Mouse (Mus musculus): ENCODE measurements at regions not wholly inside any gene's neighbourhood (a gene's known extent, or its start where the extent isn't known, plus 50 kb on each side); places are given as distances from the start of the nearest gene placed in this dataset.

DNA sequence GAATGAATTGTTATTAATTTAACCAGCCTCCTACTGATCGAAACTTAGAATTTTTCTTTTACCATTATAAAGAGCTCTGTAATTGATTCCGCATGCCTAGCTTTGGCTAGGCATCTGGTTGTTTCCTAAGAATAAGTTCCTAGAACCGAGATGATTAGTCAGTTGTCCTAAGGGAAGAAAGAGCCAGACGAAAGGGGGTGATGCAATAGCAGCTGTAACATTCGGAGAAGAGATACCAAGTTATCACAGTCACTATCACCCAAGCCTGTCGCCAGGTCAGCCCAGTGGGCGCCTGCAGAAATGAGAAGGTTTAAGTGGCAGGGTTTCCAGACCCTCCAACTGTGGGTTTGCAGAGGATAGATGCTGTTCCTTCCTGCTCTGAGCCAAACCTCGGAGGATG, 242.8 kb downstream of the Enc1 start:
- no peak overlapping the region for H3K4me3 ChIP-seq (ENCODE audit: control insufficient read depth in 1 of 2, insufficient read depth in 1 of 2, low read depth in 2 of 2, low read length in 2 of 2)
- H3K27ac ChIP-seq (ENCODE audit: control insufficient read depth, low read depth, low read length) = no peak overlapping the region
- H3K27me3 ChIP-seq (ENCODE audit: control insufficient read depth in 1 of 2, insufficient read depth in 2 of 2, low read length in 2 of 2) = no peaks in the 10 kb centered on the region
- DNase-seq (ENCODE audit: low read depth, low spot score) = no peak
- no peaks in the 10 kb centered on the region for H3K79me2 ChIP-seq (ENCODE audit: control insufficient read depth, insufficient read depth, low read length, poor library complexity)
- no peak overlapping the region for H3K9ac ChIP-seq (ENCODE audit: control insufficient read depth, low read depth, low read length, poor library complexity, severe bottlenecking)
- H3K9me3 ChIP-seq (replicated peaks; ENCODE audit: insufficient read depth, low read length) = no peaks in the 10 kb centered on the region
- H3K36me3 ChIP-seq (ENCODE audit: control insufficient read depth in 1 of 2, insufficient read depth in 2 of 2, low read length in 2 of 2) = no peaks in the 10 kb centered on the region
- TF ChIP-seq NELFE (IDR thresholded peaks at IDR 0.05; ENCODE audit: low read depth, low read length) (no peak), EP300 (IDR thresholded peaks at IDR 0.05; ENCODE audit: low read depth in 1 of 2, low read length in 2 of 2) (no peak), MYB (IDR thresholded peaks at IDR 0.05; ENCODE audit: low read depth, low read length) (no peak), MXI1 (IDR thresholded peaks at IDR 0.05; ENCODE audit: low read depth, low read length) (no peak), CHD1 (IDR thresholded peaks at IDR 0.05; ENCODE audit: low read depth, low read length) (no peak), RCOR1 (IDR thresholded peaks at IDR 0.05; ENCODE audit: low read depth, low read length) (no peak), JUND (IDR thresholded peaks at IDR 0.05; ENCODE audit: low read depth, low read length) (no peak), ZNF384 (IDR thresholded peaks at IDR 0.05; ENCODE audit: low read depth, low read length) (no peak), MAFK (IDR thresholded peaks at IDR 0.05; ENCODE audit: borderline replicate concordance, low read depth, low read length) (no peak), USF2 (IDR thresholded peaks at IDR 0.05; ENCODE audit: borderline replicate concordance in 1 of 2, insufficient read depth in 1 of 2, low read depth in 1 of 2, low read length in 2 of 2) (no peak), ELF1 (IDR thresholded peaks at IDR 0.05; ENCODE audit: low read depth, low read length) (no peak)
- H3K4me1 ChIP-seq (ENCODE audit: control insufficient read depth in 1 of 2, insufficient read depth in 2 of 2, low read length in 2 of 2) = no peaks in the 10 kb centered on the region

DNA sequence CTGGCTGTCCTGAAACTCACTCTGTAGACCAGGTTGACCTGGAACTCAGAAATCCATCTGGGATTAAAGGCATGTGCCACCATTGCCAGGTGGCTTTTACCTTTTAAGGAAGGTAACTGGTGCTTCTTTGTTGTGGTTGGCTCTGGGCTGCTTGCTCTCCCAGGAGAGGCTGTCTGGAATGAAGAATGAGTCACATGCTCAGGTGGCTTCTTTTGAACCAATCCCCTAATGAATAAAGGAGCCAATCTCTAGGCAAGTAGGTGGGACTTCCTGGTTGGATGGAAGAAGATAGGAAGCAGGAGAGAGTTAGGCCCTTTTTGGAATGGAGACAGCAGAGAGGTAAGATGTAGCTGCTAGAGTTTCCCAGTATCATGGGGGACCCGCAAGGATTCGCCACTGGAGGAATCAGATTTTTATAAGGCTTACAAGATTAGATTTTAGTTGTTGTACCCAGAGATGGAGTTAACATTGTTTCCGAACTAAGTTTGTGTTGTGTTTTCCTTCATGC, 241.6 kb downstream of the Enc1 start:
- Histone ChIP-seq H3K27me3 (ENCODE audit: control insufficient read depth in 1 of 2, insufficient read depth in 2 of 2, low read length in 2 of 2) (no peaks in the 10 kb centered on the region), H3K36me3 (ENCODE audit: control insufficient read depth in 1 of 2, insufficient read depth in 2 of 2, low read length in 2 of 2) (no peaks in the 10 kb centered on the region), H3K4me3 (ENCODE audit: control insufficient read depth in 1 of 2, insufficient read depth in 1 of 2, low read depth in 2 of 2, low read length in 2 of 2) (no peak overlapping the region), H3K9me3 (replicated peaks; ENCODE audit: insufficient read depth, low read length) (no peaks in the 10 kb centered on the region), H3K9ac (ENCODE audit: control insufficient read depth, low read depth, low read length, poor library complexity, severe bottlenecking) (no peak overlapping the region), H3K27ac (ENCODE audit: control insufficient read depth, low read depth, low read length) (no peak overlapping the region), H3K79me2 (ENCODE audit: control insufficient read depth, insufficient read depth, low read length, poor library complexity) (no peaks in the 10 kb centered on the region), H3K4me1 (ENCODE audit: control insufficient read depth in 1 of 2, insufficient read depth in 2 of 2, low read length in 2 of 2) (no peaks in the 10 kb centered on the region)
- DNase-seq (ENCODE audit: low read depth, low spot score) = no peak
- TF ChIP-seq MXI1 (IDR thresholded peaks at IDR 0.05; ENCODE audit: low read depth, low read length) (no peak), CHD1 (IDR thresholded peaks at IDR 0.05; ENCODE audit: low read depth, low read length) (no peak), GATA1 (IDR thresholded peaks at IDR 0.05; ENCODE audit: low read depth, low read length) (no peak), TCF12 (IDR thresholded peaks at IDR 0.05; ENCODE audit: low read depth, low read length) (no peak), ETS1 (IDR thresholded peaks at IDR 0.05; ENCODE audit: low read depth, low read length) (no peak), BHLHE40 (IDR thresholded peaks at IDR 0.05; ENCODE audit: borderline replicate concordance, low read depth, low read length) (no peak), MEF2A (IDR thresholded peaks at IDR 0.05; ENCODE audit: extremely low read depth, insufficient replicate concordance, low read depth, low read length, poor library complexity, severe bottlenecking) (no peak), RCOR1 (IDR thresholded peaks at IDR 0.05; ENCODE audit: low read depth, low read length) (no peak), KAT2A (conservative IDR thresholded peaks at IDR 0.05; ENCODE audit: low read depth, low read length) (no peak), MYB (IDR thresholded peaks at IDR 0.05; ENCODE audit: low read depth, low read length) (no peak), TBP (IDR thresholded peaks at IDR 0.05; ENCODE audit: low read depth, low read length) (no peak), MAZ (IDR thresholded peaks at IDR 0.05; ENCODE audit: low read depth, low read length) (no peak), POLR2AphosphoS2 (IDR thresholded peaks at IDR 0.05; ENCODE audit: low read length) (no peak)

Data from MEL (cell line).